Mouse (Mus musculus) CH12.LX (cell line): ENCODE results near the gene Nell1. TPM values are rescaled to one million over a fixed set of nuclear protein-coding genes. Genes with fewer than 3 reads are reported as not detected.

Source experiments
- DNase-seq: peaks from one replicate; pipeline ENCODE4 v3.0.0-alpha.2; 2013; ENCODE audit errors: extremely low read depth
- H3K27ac ChIP-seq: 2 replicates; pipeline ENCODE4 v1.5.1; 2012; ENCODE audit warnings: low read depth, mild to moderate bottlenecking, control low read depth, moderate library complexity; ENCODE audit not compliant: insufficient read depth
- H3K27me3 ChIP-seq: replicated peaks from 2 replicates; pipeline ENCODE3; 2012; ENCODE audit warnings: inconsistent platforms
- H3K36me3 ChIP-seq, 2 experiments: replicated peaks in 1 of 2; 2 replicates each; pipeline versions ENCODE3 to v1.6.1; 2012; ENCODE audit warnings: inconsistent platforms in 1 of 2, low read length in 1 of 2, mild to moderate bottlenecking in 1 of 2, mixed read lengths in 1 of 2, moderate library complexity in 1 of 2; ENCODE audit not compliant: control insufficient read depth in 1 of 2, insufficient read depth in 1 of 2
- H3K4me1 ChIP-seq, 2 experiments: 2 replicates each; pipeline ENCODE4 v1.6.1; 2012; ENCODE audit warnings: inconsistent platforms in 1 of 2, moderate library complexity in 1 of 2; ENCODE audit not compliant: insufficient read depth in 2 of 2, control insufficient read depth in 1 of 2
- H3K4me2 ChIP-seq: 2 replicates; pipeline ENCODE4 v1.6.1; 2012; ENCODE audit warnings: low read depth, mild to moderate bottlenecking, control low read depth; ENCODE audit not compliant: poor library complexity, insufficient read depth, severe bottlenecking
- H3K4me3 ChIP-seq, 3 experiments: fragments of 150-350 bp in 1 of 3; sonication (generic) in 1 of 3; replicated peaks in 1 of 3; 2 replicates each; pipeline versions ENCODE3 to v1.5.1; 2011 to 2012; ENCODE audit warnings: low read depth in 2 of 3, low read length in 2 of 3, mild to moderate bottlenecking in 2 of 3, moderate library complexity in 2 of 3, control low read depth in 1 of 3, improper control_type of control experiment in 1 of 3, inconsistent platforms in 1 of 3, mixed read lengths in 1 of 3; ENCODE audit not compliant: poor library complexity in 1 of 3
- H3K79me2 ChIP-seq: replicated peaks from 2 replicates; pipeline ENCODE4 v1.6.1; 2012; ENCODE audit warnings: mild to moderate bottlenecking, moderate library complexity; ENCODE audit not compliant: control insufficient read depth, poor library complexity, insufficient read depth, severe bottlenecking; ENCODE audit errors: extremely low read depth
- H3K9ac ChIP-seq: 2 replicates; pipeline ENCODE4 v1.6.1; 2012; ENCODE audit warnings: low read depth, mild to moderate bottlenecking, control low read depth, moderate library complexity; ENCODE audit not compliant: insufficient read depth
- H3K9me3 ChIP-seq: replicated peaks from 2 replicates; pipeline ENCODE3; 2012; ENCODE audit warnings: low read length, inconsistent platforms, mixed read lengths
- BHLHE40 ChIP-seq: IDR thresholded peaks from 2 replicates; pipeline ENCODE4 v1.6.1; 2011; ENCODE audit warnings: mild to moderate bottlenecking, low read depth, low read length, improper control_type of control experiment
- CTCF ChIP-seq, 2 experiments: IDR thresholded peaks in 1 of 2; conservative IDR thresholded peaks in 1 of 2; 2 replicates each; pipeline ENCODE4 v1.5.1; 2011 to 2012; ENCODE audit warnings: low read depth in 2 of 2, low read length in 2 of 2, improper control_type of control experiment in 1 of 2, inconsistent platforms in 1 of 2, mild to moderate bottlenecking in 1 of 2, moderate library complexity in 1 of 2
- GABPA ChIP-seq: IDR thresholded peaks from 2 replicates; pipeline ENCODE4 v1.6.1; 2012; ENCODE audit warnings: low read depth, low read length, improper control_type of control experiment, inconsistent platforms; ENCODE audit not compliant: insufficient replicate concordance
- JUND ChIP-seq: conservative IDR thresholded peaks from 2 replicates; pipeline ENCODE4 v1.6.1; 2011; ENCODE audit warnings: low read depth, low read length, improper control_type of control experiment
- MAZ ChIP-seq: IDR thresholded peaks from 2 replicates; pipeline ENCODE4 v1.6.1; 2012; ENCODE audit warnings: low read depth, mild to moderate bottlenecking, inconsistent platforms, low read length, improper control_type of control experiment, moderate library complexity
- RAD21 ChIP-seq: IDR thresholded peaks from 2 replicates; pipeline ENCODE4 v1.6.1; 2011; ENCODE audit warnings: low read depth, mild to moderate bottlenecking, low read length, improper control_type of control experiment, moderate library complexity
- USF2 ChIP-seq: conservative IDR thresholded peaks from 2 replicates; pipeline ENCODE4 v1.6.1; 2011; ENCODE audit warnings: low read depth, low read length, improper control_type of control experiment
- ZC3H11A ChIP-seq: IDR thresholded peaks from 2 replicates; pipeline ENCODE4 v1.6.1; 2012; ENCODE audit warnings: low read depth, mild to moderate bottlenecking, inconsistent platforms, low read length, improper control_type of control experiment
- ZKSCAN1 ChIP-seq: IDR thresholded peaks from 2 replicates; pipeline ENCODE4 v1.6.1; 2012; ENCODE audit warnings: low read depth, inconsistent platforms, low read length, improper control_type of control experiment, borderline replicate concordance
- ZNF384 ChIP-seq: IDR thresholded peaks from 2 replicates; pipeline ENCODE4 v1.6.1; 2012; ENCODE audit warnings: low read depth, low read length, improper control_type of control experiment, inconsistent platforms
- dilution Hi-C: fragments of 300-500 bp; cut with MboI; formaldehyde crosslinking; loops from 2 replicates; pipeline ENCODE4 v1.14.3; 2020; ENCODE audit warnings: low sequenced_read_pairs; ENCODE audit not compliant: extremely low pct_unique_long_range_greater_than_20kb, extremely low pct_ligation_motif_present
- in situ Hi-C: fragments of 300-500 bp; cut with MboI; formaldehyde crosslinking; loops from 3 replicates; pipeline ENCODE4 v1.14.3; 2019; ENCODE audit warnings: low sequenced_read_pairs, low pct_ligation_motif_present, low pct_unique_long_range_greater_than_20kb, mixed read lengths
- polyA plus RNA-seq: library from polyadenylated mRNA; unstranded; fragments of >175 nt; gene quantifications from 2 replicates; pipeline ENCODE4 v1.2.1, GENCODE M21; 2012; ENCODE audit warnings: low read depth; ENCODE audit not compliant: insufficient read length
- total RNA-seq, 2 experiments: library from RNA; depleted of rRNA; stranded (reverse); fragments of 300-350 nt in 1 of 2; fragments of >200 nt in 1 of 2; gene quantifications; 2 replicates each; pipeline ENCODE4 v1.2.3; 2012 to 2014

The Nell1 gene
- total and polyA plus RNA-seq, 3 experiments: not detected

DNA sequence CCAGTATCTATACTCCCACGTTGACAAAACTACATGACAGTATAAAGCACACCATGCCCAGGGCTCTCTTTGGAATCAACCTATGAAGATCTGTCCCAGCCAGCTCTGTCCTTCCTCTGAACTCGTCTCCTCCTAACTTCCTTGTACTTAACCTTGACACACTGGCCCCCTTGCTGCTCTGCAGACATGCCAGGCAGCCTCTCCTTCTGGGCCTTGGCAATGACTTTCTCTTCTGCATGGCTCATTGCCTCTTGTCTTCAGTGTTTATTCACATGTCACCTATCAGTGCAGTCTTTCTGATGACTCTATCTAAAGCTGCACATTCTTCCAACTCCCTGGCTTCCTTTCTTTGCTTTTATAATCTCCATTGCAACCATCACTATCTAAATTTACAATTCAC is 376.9 kb downstream of the Nell1 start:
- Histone ChIP-seq H3K79me2 (no peaks in the 10 kb centered on the region), H3K9me3 (peaks cover 47% of the 10 kb centered on the region), H3K4me2 (no peak overlapping the region), H3K27ac (no peak overlapping the region), H3K9ac (no peak overlapping the region), H3K4me1 (no peaks in the 10 kb centered on the region), H3K36me3 (no peaks in the 10 kb centered on the region), H3K4me3 (no peak overlapping the region), H3K27me3 (no peaks in the 10 kb centered on the region)
- dilution Hi-C loops: no loop called here
- in situ Hi-C loops: no loop called here
- TF ChIP-seq MAZ (no peak), ZKSCAN1 (no peak), GABPA (no peak), ZNF384 (no peak), CTCF (conservative IDR thresholded peaks at IDR 0.05 in 1 of 2, IDR thresholded peaks at IDR 0.05 in 1 of 2; ENCODE audit: low read depth in 2 of 2, low read length in 2 of 2) (no peak)
- no peak for DNase-seq

DNA sequence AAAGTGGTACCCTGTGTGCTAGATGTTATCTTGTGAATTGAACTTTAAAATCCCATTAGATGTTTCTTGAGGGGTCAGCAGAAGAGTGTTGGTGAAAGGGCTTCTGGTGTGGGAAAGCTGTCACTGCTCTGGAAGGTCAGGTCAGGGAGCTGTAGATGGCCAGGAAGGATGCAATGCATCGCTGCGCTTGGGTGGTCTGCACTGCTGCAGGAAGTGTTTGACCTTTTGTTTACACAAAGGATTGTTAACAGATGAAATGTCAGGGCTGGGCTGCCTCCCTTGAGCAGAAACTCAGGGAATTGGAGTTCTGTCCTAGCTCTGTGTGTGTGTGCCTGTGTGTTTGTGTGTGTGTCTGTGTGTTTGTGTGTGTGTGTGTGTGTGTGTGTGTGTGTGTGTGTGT is 382.5 kb downstream of the Nell1 start:
- H3K9ac ChIP-seq: no peak overlapping the region
- dilution Hi-C loops (no loop called here), in situ Hi-C loops (no loop called here)
- DNase-seq: no peak
- H3K27ac ChIP-seq: no peak overlapping the region
- H3K9me3 ChIP-seq: peaks cover 25% of the 10 kb centered on the region
- H3K4me2 ChIP-seq: no peak overlapping the region
- no peaks in the 10 kb centered on the region for H3K36me3 ChIP-seq
- no peaks in the 10 kb centered on the region for H3K4me1 ChIP-seq
- TF ChIP-seq USF2 (no peak), RAD21 (no peak), JUND (no peak), CTCF (conservative IDR thresholded peaks at IDR 0.05 in 1 of 2, IDR thresholded peaks at IDR 0.05 in 1 of 2; ENCODE audit: low read depth in 2 of 2, low read length in 2 of 2) (no peak)
- H3K27me3 ChIP-seq: no peaks in the 10 kb centered on the region
- no peaks in the 10 kb centered on the region for H3K79me2 ChIP-seq
- H3K4me3 ChIP-seq: no peak overlapping the region

DNA sequence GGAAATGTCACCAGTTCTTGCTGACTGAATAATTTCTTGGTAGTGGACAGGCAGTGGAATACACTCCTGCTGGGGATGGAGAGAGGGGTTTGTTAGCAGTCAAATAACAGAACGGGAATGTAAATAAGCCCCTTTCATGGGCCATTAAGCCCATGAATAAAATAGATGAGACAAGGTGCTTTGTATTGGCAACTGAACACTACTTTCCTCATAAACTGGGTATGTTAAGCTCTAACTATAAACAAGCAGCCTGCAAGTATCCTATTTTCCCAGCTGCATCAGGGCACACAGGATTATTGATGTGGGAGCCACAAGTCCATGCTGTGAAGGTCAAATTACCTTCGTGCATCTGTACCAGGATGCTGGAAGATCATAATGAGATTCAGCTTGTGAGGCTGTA is 387.4 kb downstream of the Nell1 start:
- Histone ChIP-seq H3K36me3 (no peaks in the 10 kb centered on the region), H3K4me1 (no peaks in the 10 kb centered on the region), H3K27me3 (no peaks in the 10 kb centered on the region), H3K27ac (no peak overlapping the region), H3K9me3 (peaks cover 23% of the 10 kb centered on the region), H3K4me2 (no peak overlapping the region), H3K4me3 (no peak overlapping the region), H3K79me2 (no peaks in the 10 kb centered on the region), H3K9ac (no peak overlapping the region)
- in situ Hi-C loops (no loop called here), dilution Hi-C loops (no loop called here)
- no peak for DNase-seq
- TF ChIP-seq ZC3H11A (no peak), BHLHE40 (no peak)
- TF ChIP-seq, all 38 proteins: peak for 0
